Mouse (Mus musculus) liver, adult 2 months (tissue): Measurements from ENCODE around the gene Ddx5. TPM values are rescaled to one million over a fixed set of nuclear protein-coding genes. Genes with fewer than 3 reads are reported as not detected.

Experiments
- DNase-seq: peaks from one replicate; pipeline ENCODE4 v3.0.0-alpha.2; 2011; ENCODE audit warnings: low read depth, low spot score; ENCODE audit errors: extremely low read depth
- H3K27ac ChIP-seq: fragments of 200-500 bp; replicated peaks from 2 replicates; pipeline ENCODE4 v1.5.1; 2012; ENCODE audit warnings: low read depth, mild to moderate bottlenecking, control low read depth, inconsistent platforms, low read length; ENCODE audit not compliant: insufficient read depth
- H3K27me3 ChIP-seq: fragments of 200-500 bp; 2 replicates; pipeline ENCODE4 v1.6.1; 2012; ENCODE audit warnings: mild to moderate bottlenecking, moderate library complexity, low read length, inconsistent platforms; ENCODE audit not compliant: control insufficient read depth, insufficient read depth
- H3K36me3 ChIP-seq: fragments of 200-500 bp; 2 replicates; pipeline ENCODE4 v1.6.1; 2012; ENCODE audit warnings: low read length, inconsistent platforms; ENCODE audit not compliant: control insufficient read depth, insufficient read depth
- H3K4me1 ChIP-seq: fragments of 200-500 bp; 2 replicates; pipeline ENCODE4 v1.6.1; 2011; ENCODE audit warnings: low read length; ENCODE audit not compliant: control insufficient read depth, insufficient read depth
- H3K4me3 ChIP-seq: fragments of 200-500 bp; 2 replicates; pipeline ENCODE4 v1.5.1; 2011; ENCODE audit warnings: low read depth, mild to moderate bottlenecking, control low read depth, low read length, moderate library complexity; ENCODE audit not compliant: insufficient read depth
- H3K79me2 ChIP-seq: fragments of 200-500 bp; 2 replicates; pipeline ENCODE4 v1.6.1; 2012; ENCODE audit warnings: inconsistent platforms, mild to moderate bottlenecking, low read length, moderate library complexity; ENCODE audit not compliant: control insufficient read depth, insufficient read depth
- H3K9ac ChIP-seq: fragments of 200-500 bp; 2 replicates; pipeline ENCODE4 v1.6.1; 2012; ENCODE audit warnings: low read depth, mild to moderate bottlenecking, control low read depth, inconsistent platforms, low read length
- CTCF ChIP-seq: fragments of 200-500 bp; IDR thresholded peaks from 2 replicates; pipeline ENCODE4 v1.5.1; 2011; ENCODE audit warnings: low read depth, low read length, control low read depth
- POLR2A ChIP-seq: fragments of 200-500 bp; IDR thresholded peaks from 2 replicates; pipeline ENCODE4 v1.6.1; 2011; ENCODE audit warnings: low read length, control low read depth; ENCODE audit not compliant: insufficient read depth; ENCODE audit errors: extremely low read depth
- WGBS: fragments of 180-500 bp; shearing (Covaris S2); methylation state at CpG from one replicate; pipeline ENCODE4 v1.1.7; 2018; 5-methylcytosine and 5-hydroxymethylcytosine counted together
- polyA plus RNA-seq: library from polyadenylated mRNA; depleted of rRNA; stranded (reverse); fragments of >200 nt; gene quantifications from 2 replicates; pipeline ENCODE4 v1.2.3, GENCODE M21; 2012
- total RNA-seq: library from RNA; depleted of rRNA; stranded (reverse); fragments of >200 nt; gene quantifications from 2 replicates; pipeline ENCODE4 v1.2.3, GENCODE M21; 2014

Gene Ddx5
- total and polyA plus RNA-seq, 2 experiments = 218 to 389 TPM

GRCm38 (mm10) chr11:106777395-106777794, 11.6 kb downstream of the Ddx5 start:
- Histone ChIP-seq H3K4me3 (peak overlapping the region; percentile 42), H3K79me2 (no peaks in the 10 kb centered on the region), H3K36me3 (peaks cover 60% of the 10 kb centered on the region), H3K9ac (peak overlapping the region; percentile 60), H3K4me1 (peaks cover 9% of the 10 kb centered on the region), H3K27ac (peak overlapping the region; percentile 95), H3K27me3 (no peaks in the 10 kb centered on the region)
- TF ChIP-seq CTCF (no peak), POLR2A (no peak)
- 30% methylated on average over 3 of the region's 3 CpGs for WGBS
- DNase-seq = peak; percentile 85

DNA sequence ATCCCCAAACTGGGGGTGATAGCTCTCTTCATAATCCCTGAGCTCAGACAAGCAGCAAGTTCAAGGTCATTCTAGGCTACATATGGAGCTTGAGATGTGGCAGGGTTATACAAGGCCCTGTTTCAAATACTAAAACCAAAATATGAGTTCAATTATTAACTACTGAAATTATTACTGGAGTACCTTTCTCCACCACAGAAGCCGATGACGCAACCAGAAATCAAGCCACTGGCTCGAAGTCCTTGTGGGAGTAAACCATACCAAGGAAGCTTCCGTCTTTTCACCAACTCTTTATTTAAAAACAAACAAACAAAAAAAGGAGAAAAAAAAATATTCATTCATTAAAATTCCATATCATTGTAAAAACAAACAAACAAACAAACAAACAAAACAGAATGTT, 12.0 kb downstream of the Ddx5 start:
- peak; percentile 92 for DNase-seq
- H3K36me3 ChIP-seq = peaks cover 60% of the 10 kb centered on the region
- H3K4me3 ChIP-seq = peak overlapping the region; percentile 42; the same call in 1 of the 2 replicates
- no peak overlapping the region; the same call in 1 of the 2 replicates for H3K9ac ChIP-seq
- peak overlapping the region; percentile 81 for H3K27ac ChIP-seq
- H3K4me1 ChIP-seq = peaks cover 9% of the 10 kb centered on the region
- TF ChIP-seq CTCF = no peak
- TF ChIP-seq POLR2A = no peak
- WGBS = 22% methylated on average over 4 of the region's 4 CpGs
- no peaks in the 10 kb centered on the region for H3K79me2 ChIP-seq
- no peaks in the 10 kb centered on the region for H3K27me3 ChIP-seq

GRCm38 (mm10) chr11:106773061-106773460, 15.9 kb downstream of the Ddx5 start:
- 93% methylated on average over 9 of the region's 9 CpGs for WGBS
- Histone ChIP-seq H3K27me3 (no peaks in the 10 kb centered on the region), H3K27ac (no peak overlapping the region), H3K79me2 (no peaks in the 10 kb centered on the region), H3K4me1 (peaks cover 5% of the 10 kb centered on the region), H3K36me3 (peaks cover 75% of the 10 kb centered on the region), H3K9ac (no peak overlapping the region), H3K4me3 (no peak overlapping the region)
- DNase-seq = no peak
- TF ChIP-seq POLR2A = no peak
- TF ChIP-seq CTCF = no peak

GRCm38 (mm10) chr11:106770195-106770974, 18.6 kb downstream of the Ddx5 start:
- Histone ChIP-seq H3K4me1 (no peaks in the 10 kb centered on the region), H3K79me2 (no peaks in the 10 kb centered on the region), H3K36me3 (peaks cover 82% of the 10 kb centered on the region), H3K27me3 (no peaks in the 10 kb centered on the region), H3K27ac (no peak overlapping the region), H3K9ac (no peak overlapping the region), H3K4me3 (no peak overlapping the region)
- no peak for TF ChIP-seq POLR2A
- TF ChIP-seq CTCF = peak; percentile 46; the same call in 1 of the 2 replicates
- no peak for DNase-seq
- 93% methylated on average over 9 of the region's 9 CpGs for whole genome bisulfite sequencing

DNA sequence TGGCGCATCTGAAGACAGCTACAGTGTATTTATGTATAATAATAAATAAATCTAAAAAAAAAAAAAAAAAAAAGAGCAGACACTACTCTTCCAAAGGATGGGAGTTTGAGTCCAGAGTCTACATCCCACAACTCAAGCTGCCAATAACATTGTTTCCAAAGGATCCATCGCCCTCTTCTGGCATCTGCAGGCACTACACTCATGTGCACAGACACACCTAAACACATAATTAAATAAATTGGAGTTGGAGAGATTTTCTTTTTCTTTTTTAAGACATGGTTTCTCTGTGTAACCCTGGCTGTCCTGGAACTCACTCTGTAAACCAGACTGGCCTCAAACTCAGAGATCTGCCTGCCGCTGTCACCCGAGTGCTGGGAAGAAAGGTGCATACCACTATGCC, 21.5 kb downstream of the Ddx5 start:
- WGBS = 93% methylated on average over 4 of the region's 4 CpGs
- Histone ChIP-seq H3K4me1 (no peaks in the 10 kb centered on the region), H3K27me3 (no peaks in the 10 kb centered on the region), H3K36me3 (peaks cover 53% of the 10 kb centered on the region), H3K27ac (no peak overlapping the region), H3K79me2 (no peaks in the 10 kb centered on the region), H3K9ac (no peak overlapping the region), H3K4me3 (no peak overlapping the region)
- TF ChIP-seq POLR2A (no peak), CTCF (no peak)
- DNase-seq = no peak

DNA sequence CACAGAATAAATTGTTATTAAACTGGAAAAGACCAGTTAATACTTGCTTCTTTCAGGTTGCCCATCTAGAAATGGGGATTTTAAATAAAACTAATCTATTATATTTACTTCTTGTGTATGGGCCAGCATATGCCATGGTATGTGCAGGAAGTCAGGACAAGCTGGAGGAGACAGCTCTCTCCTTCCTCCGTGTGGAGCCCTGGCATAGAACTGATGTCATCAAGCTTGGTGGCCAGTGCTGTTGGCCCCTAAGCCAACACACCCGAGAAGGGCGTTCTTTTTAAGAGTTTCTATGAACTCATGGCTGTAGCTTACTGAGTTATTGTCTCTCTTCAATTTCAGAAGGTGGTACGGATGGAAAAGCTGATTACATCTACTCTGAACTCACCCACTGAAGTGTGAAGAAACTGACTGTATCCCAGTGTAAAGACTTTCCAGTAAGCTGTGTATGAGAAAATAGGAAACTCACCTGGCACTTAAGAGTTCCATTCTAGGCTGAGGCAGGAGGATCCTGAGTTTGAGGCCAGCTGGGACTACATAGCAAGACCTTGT, 22.3 kb downstream of the Ddx5 start:
- TF ChIP-seq CTCF (no peak), POLR2A (no peak)
- no peaks in the 10 kb centered on the region for H3K27me3 ChIP-seq
- no peak overlapping the region for H3K4me3 ChIP-seq
- WGBS = 96% methylated on average over 4 of the region's 4 CpGs
- DNase-seq = no peak
- no peak overlapping the region for H3K27ac ChIP-seq
- H3K4me1 ChIP-seq = no peaks in the 10 kb centered on the region
- no peaks in the 10 kb centered on the region for H3K79me2 ChIP-seq
- no peak overlapping the region for H3K9ac ChIP-seq
- H3K36me3 ChIP-seq = peaks cover 47% of the 10 kb centered on the region
